Mouse (Mus musculus) G1E (cell line): ENCODE data around the gene Bola3. TPM values are rescaled to one million over a fixed set of nuclear protein-coding genes. Genes with fewer than 3 reads are reported as not detected.

Experiments
- ATAC-seq: 2 replicates; pipeline ENCODE4 v1.8.0; 2016; ENCODE audit warnings: mild to moderate bottlenecking; ENCODE audit not compliant: insufficient number of reproducible peaks, poor library complexity, low FRiP score, severe bottlenecking; ENCODE audit errors: extremely low read depth
- DNase-seq: peaks from one replicate; pipeline ENCODE4 v3.0.0; 2012; ENCODE audit warnings: low spot score
- H3K27me3 ChIP-seq: 2 replicates; pipeline ENCODE4 v1.6.1; 2012; ENCODE audit warnings: mild to moderate bottlenecking, low read length, inconsistent platforms; ENCODE audit not compliant: insufficient read depth
- H3K36me3 ChIP-seq: replicated peaks from 2 replicates; pipeline ENCODE3; 2012; ENCODE audit warnings: mild to moderate bottlenecking, inconsistent platforms
- H3K4me1 ChIP-seq: 2 replicates; pipeline ENCODE4 v1.6.1; 2012; ENCODE audit warnings: low read depth, low read length, inconsistent platforms, mixed read lengths; ENCODE audit not compliant: insufficient read depth
- H3K4me3 ChIP-seq: 2 replicates; pipeline ENCODE4 v1.5.1; 2012; ENCODE audit warnings: low read depth, mild to moderate bottlenecking, inconsistent platforms, low read length, moderate library complexity, mixed read lengths
- H3K9me3 ChIP-seq: replicated peaks from 2 replicates; pipeline ENCODE4 v1.6.1; 2012; ENCODE audit warnings: inconsistent platforms
- CTCF ChIP-seq: IDR thresholded peaks from 2 replicates; pipeline ENCODE4 v1.5.1; 2012; ENCODE audit warnings: low read depth, low read length, inconsistent platforms, mixed read lengths
- GATA1 ChIP-seq: IDR thresholded peaks from 2 replicates; pipeline ENCODE4 v1.6.1; 2012; ENCODE audit warnings: borderline replicate concordance, low read length, inconsistent platforms, mixed read lengths
- GATA2 ChIP-seq: IDR thresholded peaks from 2 replicates; pipeline ENCODE4 v1.6.1; 2012; ENCODE audit warnings: low read depth, low read length, inconsistent platforms, borderline replicate concordance
- POLR2AphosphoS5 ChIP-seq: IDR thresholded peaks from 2 replicates; pipeline ENCODE4 v1.6.1; 2012; ENCODE audit warnings: low read depth, low read length, inconsistent platforms; ENCODE audit not compliant: insufficient replicate concordance
- TAL1 ChIP-seq: conservative IDR thresholded peaks from 2 replicates; pipeline ENCODE4 v1.6.1; 2012; ENCODE audit warnings: low read depth, low read length, inconsistent platforms, mixed read lengths
- polyA plus RNA-seq: library from polyadenylated mRNA; stranded (reverse); fragments of >175 nt; gene quantifications from 2 replicates; pipeline ENCODE4 v1.2.3, GENCODE M21; 2012
- total RNA-seq, 2 experiments: library from RNA; stranded (forward) in 1 of 2; stranded (reverse) in 1 of 2; fragments of 200-1000 nt in 1 of 2; fragments of >200 nt in 1 of 2; fragmentation: Nextera tagmentation in 1 of 2; gene quantifications; 2 replicates each; pipeline ENCODE4 v1.2.3; 2014 to 2017

Gene Bola3
- total and polyA plus RNA-seq, 3 experiments, result 60.6 to 191 (median 109) TPM

DNA sequence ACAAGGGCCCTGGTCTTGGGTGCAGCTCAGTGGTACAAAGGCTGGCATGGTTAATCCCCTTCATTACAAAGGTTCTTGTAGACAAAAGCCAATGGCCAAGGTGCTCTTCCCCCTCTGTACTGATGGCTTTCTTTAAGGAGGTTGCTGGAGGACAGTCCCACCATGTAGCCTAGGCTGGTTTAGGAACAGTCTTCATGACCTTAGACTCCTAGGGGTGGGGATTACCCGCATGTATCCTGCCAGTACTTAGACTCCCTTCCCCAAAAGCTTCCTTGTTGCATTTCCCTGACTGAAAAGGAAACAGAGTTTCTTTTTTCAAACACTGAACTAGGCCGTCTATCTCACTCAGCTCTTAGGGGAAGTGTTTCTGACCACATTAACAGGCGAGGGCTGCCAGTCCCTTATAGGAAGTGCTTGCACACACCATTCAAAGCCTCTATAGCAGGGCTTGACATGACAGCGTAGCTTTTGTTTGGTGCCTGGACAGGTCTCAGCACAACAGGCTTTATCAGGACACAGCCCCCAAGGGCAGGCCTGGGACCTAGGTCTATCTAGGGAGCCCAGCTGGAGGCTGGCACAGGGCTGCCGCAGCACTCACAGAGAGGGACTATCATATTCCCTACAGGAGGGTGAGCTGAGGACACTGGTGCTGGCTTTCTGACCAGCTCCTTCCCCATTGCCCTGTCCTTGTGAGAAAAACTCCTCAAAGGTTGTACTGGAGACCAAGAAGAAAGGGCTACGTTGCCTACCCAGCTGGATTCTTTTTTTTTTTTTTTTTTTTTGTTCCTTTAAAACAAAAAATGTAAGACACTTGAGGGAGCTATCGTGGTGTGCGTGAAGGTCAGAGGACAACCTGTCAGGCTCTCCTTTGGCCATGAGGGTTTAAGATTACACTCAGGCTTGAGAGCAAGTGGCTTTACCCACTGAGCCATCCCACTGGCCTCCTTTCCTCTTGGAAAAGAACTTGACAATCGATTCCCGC lies 32.9 kb downstream of the Bola3 start:
- Histone ChIP-seq H3K4me3 (no peak overlapping the region), H3K4me1 (peaks cover 10% of the 10 kb centered on the region; the same call in 1 of the 2 replicates), H3K27me3 (no peaks in the 10 kb centered on the region), H3K36me3 (peaks cover 99% of the 10 kb centered on the region), H3K9me3 (no peaks in the 10 kb centered on the region)
- no peak for ATAC-seq
- DNase-seq, result no peak
- no peak for TF ChIP-seq GATA1
- no peak for TF ChIP-seq GATA2
- no peak for TF ChIP-seq TAL1
- no peak for TF ChIP-seq CTCF
- TF ChIP-seq POLR2AphosphoS5, result no peak

DNA sequence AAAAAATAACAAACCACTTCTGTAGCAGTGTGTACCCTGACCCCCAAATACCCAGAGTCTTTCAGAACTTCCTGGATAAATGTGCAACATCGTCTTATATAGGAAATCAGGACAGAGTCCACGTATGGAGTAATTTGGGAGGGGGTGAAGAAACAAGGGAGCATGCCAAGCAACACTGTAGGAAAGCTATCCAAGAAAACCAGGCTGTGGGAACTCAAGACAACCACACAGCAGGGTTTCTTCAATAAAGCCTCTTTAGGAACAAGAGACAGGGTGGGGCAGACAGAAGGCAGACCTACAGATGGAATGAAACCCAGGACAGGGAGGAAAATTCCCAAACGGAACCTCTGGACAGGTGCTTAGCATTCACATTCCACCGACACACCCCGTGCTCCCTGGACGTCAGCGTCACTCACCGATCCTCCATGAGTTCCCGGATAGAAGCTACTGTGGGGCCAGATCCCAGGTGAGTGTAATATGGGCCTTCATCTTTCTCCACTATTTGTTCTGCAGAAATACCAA lies 36.7 kb downstream of the Bola3 start:
- Histone ChIP-seq H3K36me3 (peaks cover 94% of the 10 kb centered on the region), H3K9me3 (no peaks in the 10 kb centered on the region), H3K4me3 (no peak overlapping the region), H3K27me3 (no peaks in the 10 kb centered on the region), H3K4me1 (peaks cover 16% of the 10 kb centered on the region)
- TF ChIP-seq CTCF (no peak), GATA1 (no peak), GATA2 (no peak), POLR2AphosphoS5 (no peak), TAL1 (no peak)
- ATAC-seq, result no peak
- no peak for DNase-seq

DNA sequence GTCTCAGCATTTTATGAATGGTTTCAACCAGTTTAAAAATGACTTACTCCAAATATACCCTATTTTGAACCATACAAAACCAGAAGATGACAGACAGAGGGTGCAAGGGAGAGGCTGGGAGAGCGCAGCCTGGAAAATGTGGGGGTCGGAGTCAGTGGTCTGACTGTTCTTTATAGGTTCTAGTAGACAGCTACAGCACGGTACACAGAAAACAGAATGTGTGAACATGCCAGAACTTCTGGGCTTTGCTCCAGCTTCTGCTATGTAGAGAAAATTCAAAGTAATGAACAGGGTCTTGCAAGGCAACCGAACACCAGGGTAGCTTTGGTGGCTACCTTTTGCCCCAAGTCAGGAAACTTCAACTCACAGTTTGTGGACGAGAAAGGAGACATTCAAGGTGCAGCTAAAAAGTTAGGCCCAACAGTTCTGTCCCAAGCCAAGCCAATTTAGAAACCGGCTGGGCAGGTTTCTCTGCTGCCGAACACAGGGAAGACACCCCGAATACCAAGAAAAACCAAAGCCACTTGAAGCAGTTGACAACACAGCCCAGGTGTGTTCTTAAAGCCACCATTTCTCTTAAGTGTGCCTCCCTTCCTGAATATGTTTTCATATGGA lies 43.3 kb downstream of the Bola3 start:
- Histone ChIP-seq H3K9me3 (no peaks in the 10 kb centered on the region), H3K27me3 (no peaks in the 10 kb centered on the region), H3K4me1 (peaks cover 21% of the 10 kb centered on the region), H3K36me3 (peaks cover 94% of the 10 kb centered on the region), H3K4me3 (no peak overlapping the region)
- TF ChIP-seq TAL1 (no peak), GATA2 (no peak), POLR2AphosphoS5 (no peak), GATA1 (no peak), CTCF (no peak)
- ATAC-seq (no peak), DNase-seq (no peak)

DNA sequence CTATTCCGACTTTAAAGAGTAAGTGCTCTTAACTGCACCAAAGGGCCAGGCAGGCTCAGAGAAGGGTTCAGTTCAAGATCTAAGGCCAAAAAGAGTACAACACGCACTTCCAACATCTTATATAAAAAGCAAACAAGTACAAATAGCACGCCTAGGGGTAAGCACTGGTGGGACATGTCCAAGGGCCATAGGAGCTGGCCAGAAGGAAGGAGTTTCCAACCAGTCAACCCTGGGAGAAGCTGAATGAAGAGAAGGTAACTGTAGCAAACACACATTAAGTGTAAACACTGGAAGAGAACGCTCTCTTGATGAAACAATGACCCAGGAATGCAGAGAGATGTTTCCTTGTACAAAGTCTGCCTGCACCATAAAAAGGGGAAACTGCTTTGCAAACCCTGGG lies 45.2 kb downstream of the Bola3 start:
- no peak for DNase-seq
- H3K36me3 ChIP-seq, result peaks cover 98% of the 10 kb centered on the region
- TF ChIP-seq GATA1, result no peak
- TF ChIP-seq CTCF, result no peak
- no peak for TF ChIP-seq TAL1
- no peak for TF ChIP-seq GATA2
- TF ChIP-seq POLR2AphosphoS5, result no peak
- no peak overlapping the region for H3K4me3 ChIP-seq
- H3K27me3 ChIP-seq, result no peaks in the 10 kb centered on the region
- ATAC-seq, result no peak
- H3K9me3 ChIP-seq, result no peaks in the 10 kb centered on the region
- peaks cover 21% of the 10 kb centered on the region for H3K4me1 ChIP-seq

GRCm38 (mm10) chr6:83395544-83396229 lies 46.7 kb downstream of the Bola3 start:
- peaks cover 98% of the 10 kb centered on the region for H3K36me3 ChIP-seq
- no peaks in the 10 kb centered on the region for H3K27me3 ChIP-seq
- H3K9me3 ChIP-seq, result no peaks in the 10 kb centered on the region
- TF ChIP-seq CTCF, result no peak
- TF ChIP-seq GATA2, result no peak
- no peak for DNase-seq
- H3K4me1 ChIP-seq, result peaks cover 21% of the 10 kb centered on the region
- H3K4me3 ChIP-seq, result no peak overlapping the region
- ATAC-seq, result no peak

- no peak for TF ChIP-seq GATA2
- TF ChIP-seq POLR2AphosphoS5, result no peak
- no peak for TF ChIP-seq TAL1
- TF ChIP-seq GATA1, result no peak
- no peak for TF ChIP-seq CTCF
- Histone ChIP-seq H3K4me1 (peaks cover 17% of the 10 kb centered on the region), H3K9me3 (no peaks in the 10 kb centered on the region), H3K27me3 (no peaks in the 10 kb centered on the region), H3K4me3 (no peak overlapping the region), H3K36me3 (peaks cover 98% of the 10 kb centered on the region)
- ATAC-seq, result no peak
- no peak for DNase-seq
These were observed 47.8 kb downstream of the Bola3 start for GRCm38 (mm10) chr6:83396711-83397110.
